18 mouse cellular contexts compared by ENCODE assay signal in the genomic region with DNA sequence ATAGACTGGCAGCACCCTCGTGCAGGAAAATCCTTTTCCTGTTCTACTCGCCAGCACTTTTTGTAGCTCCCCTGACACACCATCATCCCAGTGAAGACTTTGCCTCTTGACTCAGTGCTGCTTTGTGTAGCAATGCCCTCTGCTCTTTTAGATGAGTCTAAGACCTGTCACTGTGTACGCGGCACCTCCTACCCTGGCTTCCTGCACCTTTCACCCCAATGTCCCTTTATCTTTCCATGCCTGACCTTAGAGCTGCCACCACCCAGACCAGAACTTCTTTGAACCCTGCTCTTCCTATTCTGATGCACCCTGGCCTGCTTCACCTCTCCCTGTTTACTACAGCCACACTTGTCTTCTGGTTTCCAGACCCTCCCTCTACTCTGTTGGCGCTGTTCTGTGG. TPM values are rescaled to one million over a fixed set of nuclear protein-coding genes. Genes with fewer than 3 reads are reported as not detected.
DNase-seq lines count a peak whose midpoint lies in the region; ATAC-seq and TF ChIP-seq lines count a peak whose summit lies in the region.
"Had no signal": no experiment of that assay in that cellular context is flagged by ENCODE, and none has a peak within 500 bp of the region (broad histone marks: within the 10 kb centered on the region; RNA-seq: fewer than 3 reads in every experiment).

No protein-coding gene starts in this region.

- peak overlapping the region; percentile 58 for H3K27ac ChIP-seq in kidney, adult 2 months (ENCODE audit: insufficient read depth, low read depth, low read length)
- no peak overlapping the region for H3K27ac ChIP-seq in kidney, embryonic 16.5 days (ENCODE audit: low read length)
- 0 out of 2 replicates have a peak overlapping the region, but pooled peaks have one; percentile 2 for H3K27ac ChIP-seq in brown adipose tissue, adult 24 weeks (replicated peaks; ENCODE audit: low read depth, low read length)
- H3K27ac ChIP-seq in liver, embryonic 16.5 days (ENCODE audit: low read length), result peak overlapping the region; percentile 80
- H3K27ac ChIP-seq: embryonic facial prominence, embryonic 15.5 days; forebrain, embryonic 12.5 days; hindbrain, embryonic 15.5 days; limb, embryonic 13.5 days; midbrain, embryonic 10.5 days had no signal

- no peak overlapping the region for H3K4me3 ChIP-seq in kidney, adult 2 months (ENCODE audit: insufficient read depth, low read depth, low read length)
- no peak overlapping the region for H3K4me3 ChIP-seq in kidney, embryonic 16.5 days (ENCODE audit: low read length)
- H3K4me3 ChIP-seq in brown adipose tissue, adult 24 weeks (ENCODE audit: insufficient read depth, low read depth, low read length), result no peak overlapping the region
- no peak overlapping the region for H3K4me3 ChIP-seq in liver, embryonic 16.5 days (ENCODE audit: low read depth, low read length)
- H3K4me3 ChIP-seq: embryonic facial prominence, embryonic 15.5 days; forebrain, embryonic 12.5 days; hindbrain, embryonic 15.5 days; limb, embryonic 13.5 days; midbrain, embryonic 10.5 days had no signal

- no peak overlapping the region for H3K9ac ChIP-seq in kidney, embryonic 16.5 days (replicated peaks; ENCODE audit: low read length)
- H3K9ac ChIP-seq in liver, embryonic 16.5 days (ENCODE audit: low read depth, low read length), result peak overlapping the region; percentile 22; the same call in 1 of the 2 replicates
- H3K9ac ChIP-seq: embryonic facial prominence, embryonic 15.5 days; forebrain, embryonic 12.5 days; hindbrain, embryonic 15.5 days; limb, embryonic 13.5 days had no signal

- no peak for TF ChIP-seq CTCF in kidney, adult 2 months (conservative IDR thresholded peaks at IDR 0.05; ENCODE audit: insufficient read depth, insufficient read length, low read depth, low read length)

- H3K4me2 ChIP-seq in kidney, embryonic 16.5 days (replicated peaks; ENCODE audit: low read depth, low read length), result no peak overlapping the region
- no peak overlapping the region for H3K4me2 ChIP-seq in liver, embryonic 16.5 days (ENCODE audit: low read depth, low read length)
- H3K4me2 ChIP-seq: embryonic facial prominence, embryonic 15.5 days; forebrain, embryonic 12.5 days; hindbrain, embryonic 15.5 days; limb, embryonic 13.5 days had no signal

- WGBS in kidney, adult 2 months, result 32% methylated on average over 5 of the region's 5 CpGs
- WGBS in kidney, embryonic 16.5 days, result 55% methylated on average over 5 of the region's 5 CpGs
- WGBS in liver, embryonic 16.5 days (ENCODE audit: insufficient replicate concordance), result 46% methylated on average over 5 of the region's 5 CpGs

- DNase-seq in kidney, adult 2 months, result peak; percentile 26
- DNase-seq in ZHBTc4 (ENCODE audit: low read depth, low spot score), result peak; percentile 26
- DNase-seq in thymus, postnatal 14 days, result no peak
- no peak for DNase-seq in left cerebral cortex, postnatal 25 days (ENCODE audit: low spot score in 2 of 2)
- DNase-seq: adrenal gland, postnatal 10 days; cerebellum, adult 9-10 months; heart, adult 11 months; heart, postnatal 14 days; lung, postnatal 14 days had no signal

- TF ChIP-seq POLR2A in kidney, adult 2 months (IDR thresholded peaks at IDR 0.05; ENCODE audit: low read depth, low read length), result no peak

- H3K36me3 ChIP-seq in kidney, adult 2 months (ENCODE audit: control insufficient read depth, insufficient read depth, low read length), result no peaks in the 10 kb centered on the region
- no peaks in the 10 kb centered on the region; the same call in 1 of the 2 replicates for H3K36me3 ChIP-seq in kidney, embryonic 16.5 days (ENCODE audit: insufficient read depth, low read length)
- no peaks in the 10 kb centered on the region for H3K36me3 ChIP-seq in liver, embryonic 16.5 days (ENCODE audit: control insufficient read depth, insufficient read depth)
- H3K36me3 ChIP-seq: embryonic facial prominence, embryonic 15.5 days; forebrain, embryonic 12.5 days; hindbrain, embryonic 15.5 days had no signal

- H3K4me1 ChIP-seq in kidney, adult 2 months (ENCODE audit: control insufficient read depth, insufficient read depth, low read length), result peaks cover 15% of the 10 kb centered on the region
- H3K4me1 ChIP-seq in kidney, embryonic 16.5 days (ENCODE audit: insufficient read depth, low read length), result peaks cover 12% of the 10 kb centered on the region
- peaks cover 17% of the 10 kb centered on the region for H3K4me1 ChIP-seq in brown adipose tissue, adult 24 weeks (ENCODE audit: control insufficient read depth, insufficient read depth, insufficient read length, low read length)
- peaks cover 11% of the 10 kb centered on the region for H3K4me1 ChIP-seq in liver, embryonic 16.5 days (ENCODE audit: control insufficient read depth, low read depth, low read length)

- ATAC-seq in kidney, embryonic 16.5 days (ENCODE audit: low FRiP score, low TSS enrichment), result no peak
- peak; percentile 77 for ATAC-seq in liver, embryonic 16.5 days (ENCODE audit: low read depth)
- ATAC-seq: CD4-positive, CD25-positive, alpha-beta regulatory T cell, adult 4 months had no signal

- H3K27me3 ChIP-seq in kidney, adult 2 months (replicated peaks; ENCODE audit: control insufficient read depth, insufficient read depth, low read length), result no peaks in the 10 kb centered on the region
- H3K27me3 ChIP-seq in kidney, embryonic 16.5 days (ENCODE audit: insufficient read depth, low read length), result no peaks in the 10 kb centered on the region
- no peaks in the 10 kb centered on the region for H3K27me3 ChIP-seq in liver, embryonic 16.5 days (ENCODE audit: control insufficient read depth, insufficient read depth, low read depth, low read length)
- H3K27me3 ChIP-seq: embryonic facial prominence, embryonic 15.5 days; forebrain, embryonic 12.5 days; hindbrain, embryonic 15.5 days; limb, embryonic 13.5 days had no signal

- intact Hi-C loops in left cerebral cortex, postnatal 25 days (cut with DNase I), result no loop called here

- no peaks in the 10 kb centered on the region for H3K9me3 ChIP-seq in kidney, embryonic 16.5 days (ENCODE audit: low read length)
- H3K9me3 ChIP-seq in liver, embryonic 16.5 days (replicated peaks; ENCODE audit: control insufficient read depth, low read length), result no peaks in the 10 kb centered on the region
- H3K9me3 ChIP-seq: embryonic facial prominence, embryonic 15.5 days; forebrain, embryonic 12.5 days; hindbrain, embryonic 15.5 days; limb, embryonic 13.5 days; midbrain, embryonic 10.5 days had no signal

RNA-seq across cellular contexts. Expression of gene Sar1b, which starts 4.8 kb away (rescaled TPM):
- 47.1 and 62.2 TPM in 2 replicates for polyA plus RNA-seq in kidney, adult 2 months (2012; rRNA removed)
- 109 and 113 TPM in 2 replicates for polyA plus RNA-seq in kidney, embryonic 16.5 days (2015; fragmentation: Nextera tagmentation; extraction: Ambion mirVana)
- polyA plus RNA-seq in brown adipose tissue, adult 24 weeks (2012; ENCODE audit: insufficient read depth, insufficient read length, missing spikeins), result 158 and 181 TPM in 2 replicates
- 73.4 and 77.2 TPM in 2 replicates for polyA plus RNA-seq in liver, embryonic 16.5 days (2015; fragmentation: Nextera tagmentation; extraction: Ambion mirVana)
- 10 to 100 TPM; 68.3 to 70.1 TPM for total RNA-seq in left cerebral cortex, postnatal 25 days (2021)

RNA-seq across cellular contexts. Expression of gene Sec24a, which starts 4.9 kb away (rescaled TPM):
- polyA plus RNA-seq in kidney, adult 2 months (2012; rRNA removed), result 14.7 and 14.8 TPM in 2 replicates
- polyA plus RNA-seq in kidney, embryonic 16.5 days (2015; fragmentation: Nextera tagmentation; extraction: Ambion mirVana), result 11.7 and 15.7 TPM in 2 replicates
- polyA plus RNA-seq in brown adipose tissue, adult 24 weeks (2012; ENCODE audit: insufficient read depth, insufficient read length, missing spikeins), result 8.8 and 12.5 TPM in 2 replicates
- 7.9 and 8.8 TPM in 2 replicates for polyA plus RNA-seq in liver, embryonic 16.5 days (2015; fragmentation: Nextera tagmentation; extraction: Ambion mirVana)
- 10 to 100 TPM; 16.4 to 21.3 TPM for total RNA-seq in left cerebral cortex, postnatal 25 days (2021)

Comparison
In these comparisons a context has a peak if more than half of its experiments do, and no peak if none do; other contexts are left out.
1. DNase-seq: peak in kidney, adult 2 months (single experiment) and ZHBTc4 (single experiment); none in thymus, postnatal 14 days (single experiment) and left cerebral cortex, postnatal 25 days (0 of 2).